Mouse (Mus musculus): ENCODE measurements around the gene Rcor1. TPM values are rescaled to one million over a fixed set of nuclear protein-coding genes. Genes with fewer than 3 reads are reported as not detected.

Rcor1 gene
- polyA plus RNA-seq, 1 experiment from 2014 or later, result 19.2 TPM

DNA sequence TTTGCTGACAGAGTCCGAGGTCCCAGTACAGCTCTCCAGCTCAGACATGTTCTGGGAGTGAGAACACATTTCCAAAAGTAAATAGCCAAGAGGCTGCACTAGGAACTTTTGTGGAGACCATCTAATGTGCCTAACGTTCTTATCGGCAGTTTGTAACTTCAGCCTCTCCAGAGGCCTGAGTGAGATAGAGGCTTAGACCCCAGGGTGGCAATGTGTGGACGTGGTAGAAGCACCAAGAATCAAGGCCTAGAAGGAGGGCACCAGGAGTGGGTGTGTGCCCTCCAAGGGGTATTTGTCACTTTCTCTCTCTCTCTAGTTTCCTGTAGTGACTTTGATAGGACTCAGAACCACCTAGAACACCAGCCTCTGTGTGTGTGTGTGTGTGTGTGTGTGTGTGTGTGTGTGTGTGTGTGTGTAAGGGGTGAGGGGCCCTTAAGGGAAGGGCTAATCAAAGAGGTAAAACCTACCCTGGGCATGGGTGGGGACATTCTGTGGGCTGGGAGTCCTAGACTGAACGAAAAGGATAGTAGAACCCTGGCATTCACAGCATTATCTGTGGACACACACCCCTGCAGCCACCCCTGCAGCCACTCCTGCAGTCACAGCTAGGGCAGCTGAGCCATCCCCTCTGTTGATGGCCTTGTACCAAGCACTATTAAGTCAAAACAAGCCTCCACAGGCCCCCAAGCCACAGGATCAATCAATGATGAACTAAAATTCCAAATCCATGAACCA lies 112.4 kb downstream of the Rcor1 start:
- 79% methylated on average over 5 of the region's 5 CpGs for WGBS
- no peaks in the 10 kb centered on the region; the same call in 1 of the 2 replicates for H3K9me3 ChIP-seq (ENCODE audit: control insufficient read depth, low read depth, low read length)
- no peaks in the 10 kb centered on the region for H3K36me3 ChIP-seq (ENCODE audit: control insufficient read depth, insufficient read depth, low read length)
- no peak overlapping the region for H3K27ac ChIP-seq (ENCODE audit: low read length)
- ATAC-seq (ENCODE audit: insufficient number of reproducible peaks, insufficient read depth, low FRiP score, low read depth), result no peak
- no peaks in the 10 kb centered on the region for H3K27me3 ChIP-seq (ENCODE audit: control insufficient read depth, insufficient read depth, low read length)
- H3K4me3 ChIP-seq (ENCODE audit: low read depth, low read length), result no peak overlapping the region
- no peak overlapping the region for H3K4me2 ChIP-seq (replicated peaks; ENCODE audit: low read depth, low read length)
- peaks cover 3% of the 10 kb centered on the region; the same call in 1 of the 2 replicates for H3K4me1 ChIP-seq (ENCODE audit: control insufficient read depth, insufficient read depth, low read length)
- no peak overlapping the region for H3K9ac ChIP-seq (replicated peaks; ENCODE audit: low read depth, low read length)

DNA sequence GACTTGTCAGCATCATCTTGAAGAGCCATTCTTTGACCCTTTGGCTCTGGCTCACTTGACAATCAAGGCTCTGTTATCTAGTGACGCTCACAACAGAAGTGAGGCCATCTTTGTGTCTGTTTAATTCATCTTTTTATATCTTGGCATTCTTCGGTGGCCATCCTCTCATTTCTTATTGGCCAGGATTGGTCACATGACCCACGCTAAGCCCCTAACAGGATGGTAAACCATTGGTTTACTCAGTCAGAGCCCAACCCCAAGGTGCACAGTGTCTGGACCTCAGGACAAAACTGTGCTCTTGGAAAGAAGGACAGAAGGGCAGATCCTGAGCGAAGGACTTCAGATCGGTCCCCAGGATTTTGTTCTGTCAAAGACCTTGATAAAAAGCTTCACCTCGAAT lies 113.4 kb downstream of the Rcor1 start:
- Histone ChIP-seq H3K4me3 (ENCODE audit: low read depth, low read length) (no peak overlapping the region), H3K36me3 (ENCODE audit: control insufficient read depth, insufficient read depth, low read length) (no peaks in the 10 kb centered on the region), H3K4me1 (ENCODE audit: control insufficient read depth, insufficient read depth, low read length) (peaks cover 3% of the 10 kb centered on the region; the same call in 1 of the 2 replicates), H3K27ac (ENCODE audit: low read length) (no peak overlapping the region), H3K9ac (replicated peaks; ENCODE audit: low read depth, low read length) (no peak overlapping the region), H3K4me2 (replicated peaks; ENCODE audit: low read depth, low read length) (no peak overlapping the region), H3K9me3 (ENCODE audit: control insufficient read depth, low read depth, low read length) (no peaks in the 10 kb centered on the region; the same call in 1 of the 2 replicates), H3K27me3 (ENCODE audit: control insufficient read depth, insufficient read depth, low read length) (no peaks in the 10 kb centered on the region)
- WGBS, result 83% methylated on average over 6 of the region's 6 CpGs
- no peak for ATAC-seq (ENCODE audit: insufficient number of reproducible peaks, insufficient read depth, low FRiP score, low read depth)

DNA sequence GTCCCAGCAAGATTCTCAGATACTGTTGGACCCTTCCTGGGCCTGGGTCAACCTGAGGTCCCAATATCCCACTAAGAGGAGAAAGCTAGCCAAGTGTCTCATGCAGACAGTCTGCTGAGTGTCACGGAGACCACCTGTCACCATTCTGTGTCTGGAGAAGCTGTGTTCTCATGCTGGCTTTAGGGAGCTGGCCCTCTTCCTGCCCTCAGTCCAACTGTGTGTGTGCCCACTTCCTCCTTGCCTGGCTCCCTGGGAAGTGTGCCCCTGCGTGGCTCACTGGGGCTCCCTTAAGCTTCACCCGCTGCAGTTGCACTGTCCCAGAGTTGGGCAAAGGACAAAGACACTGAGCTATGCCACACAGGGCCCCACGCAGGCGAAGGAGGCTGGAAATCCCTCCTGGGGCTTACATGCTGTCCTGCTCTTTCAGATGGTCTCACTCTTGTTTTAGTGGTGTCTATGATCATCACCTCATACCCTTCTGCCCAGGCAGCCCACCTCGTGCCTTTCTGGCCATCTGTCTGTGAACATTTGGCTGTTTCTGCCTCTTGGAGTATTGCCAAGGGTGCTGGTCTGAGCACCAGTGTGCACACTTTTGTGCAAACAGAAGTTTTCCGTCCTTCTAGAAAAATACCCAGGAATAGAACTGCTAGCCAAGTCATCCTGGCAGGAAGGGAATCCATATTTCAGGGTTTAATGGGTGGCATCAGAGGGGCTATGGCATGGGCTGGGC lies 114.0 kb downstream of the Rcor1 start:
- no peaks in the 10 kb centered on the region; the same call in 1 of the 2 replicates for H3K9me3 ChIP-seq (ENCODE audit: control insufficient read depth, low read depth, low read length)
- H3K4me2 ChIP-seq (replicated peaks; ENCODE audit: low read depth, low read length), result no peak overlapping the region
- H3K4me1 ChIP-seq (ENCODE audit: control insufficient read depth, insufficient read depth, low read length), result peaks cover 3% of the 10 kb centered on the region; the same call in 1 of the 2 replicates
- H3K27ac ChIP-seq (ENCODE audit: low read length), result no peak overlapping the region
- WGBS, result 66% methylated on average over 7 of the region's 7 CpGs
- no peaks in the 10 kb centered on the region for H3K36me3 ChIP-seq (ENCODE audit: control insufficient read depth, insufficient read depth, low read length)
- ATAC-seq (ENCODE audit: insufficient number of reproducible peaks, insufficient read depth, low FRiP score, low read depth), result no peak
- H3K27me3 ChIP-seq (ENCODE audit: control insufficient read depth, insufficient read depth, low read length), result no peaks in the 10 kb centered on the region
- no peak overlapping the region for H3K9ac ChIP-seq (replicated peaks; ENCODE audit: low read depth, low read length)
- no peak overlapping the region for H3K4me3 ChIP-seq (ENCODE audit: low read depth, low read length)

DNA sequence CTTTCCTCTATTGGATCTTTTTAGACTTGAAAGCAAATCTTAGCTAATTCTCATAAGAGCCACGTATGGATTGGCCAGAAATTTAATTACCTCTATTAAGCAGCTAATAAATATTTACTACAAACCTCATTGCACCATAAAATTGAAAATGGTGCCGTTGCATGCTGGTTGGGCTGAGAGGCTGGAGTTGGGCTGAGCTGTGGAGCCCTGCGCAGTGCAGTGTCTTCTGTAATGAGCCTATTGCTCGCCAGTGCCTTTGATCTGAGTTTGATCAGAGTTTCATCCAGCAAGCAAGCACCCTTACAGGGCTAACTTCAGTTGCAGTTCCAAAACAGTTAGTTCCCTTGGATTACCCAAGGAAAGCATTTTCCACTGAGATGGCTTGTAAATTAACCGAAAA lies 114.8 kb downstream of the Rcor1 start:
- Histone ChIP-seq H3K27me3 (ENCODE audit: control insufficient read depth, insufficient read depth, low read length) (no peaks in the 10 kb centered on the region), H3K4me3 (ENCODE audit: low read depth, low read length) (no peak overlapping the region), H3K4me1 (ENCODE audit: control insufficient read depth, insufficient read depth, low read length) (peaks cover 3% of the 10 kb centered on the region; the same call in 1 of the 2 replicates), H3K36me3 (ENCODE audit: control insufficient read depth, insufficient read depth, low read length) (no peaks in the 10 kb centered on the region), H3K27ac (ENCODE audit: low read length) (no peak overlapping the region), H3K9me3 (ENCODE audit: control insufficient read depth, low read depth, low read length) (no peaks in the 10 kb centered on the region; the same call in 1 of the 2 replicates), H3K9ac (replicated peaks; ENCODE audit: low read depth, low read length) (no peak overlapping the region), H3K4me2 (replicated peaks; ENCODE audit: low read depth, low read length) (no peak overlapping the region)
- 69% methylated on average over 5 of the region's 5 CpGs for WGBS
- no peak for ATAC-seq (ENCODE audit: insufficient number of reproducible peaks, insufficient read depth, low FRiP score, low read depth)

DNA sequence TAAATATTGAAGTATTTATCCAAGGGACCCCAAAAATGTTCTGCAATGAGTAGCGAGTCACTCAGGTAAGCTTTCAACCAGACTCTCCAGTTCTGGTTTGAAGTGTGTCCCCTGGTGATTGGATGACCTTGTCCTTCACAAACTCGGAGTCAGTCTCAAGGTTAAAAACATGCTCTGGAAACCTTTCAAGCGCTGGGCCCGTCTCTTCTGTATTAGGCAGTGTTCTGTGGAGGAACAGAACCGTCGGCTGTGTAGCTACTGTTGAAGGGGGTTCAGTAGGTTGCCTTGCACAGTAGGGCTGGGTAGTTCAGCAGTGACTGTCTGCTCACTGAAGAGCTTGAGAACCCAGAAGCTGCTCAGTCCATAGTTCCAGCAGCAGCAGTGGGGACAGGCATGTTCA lies 115.5 kb downstream of the Rcor1 start:
- Histone ChIP-seq H3K36me3 (ENCODE audit: control insufficient read depth, insufficient read depth, low read length) (no peaks in the 10 kb centered on the region), H3K27me3 (ENCODE audit: control insufficient read depth, insufficient read depth, low read length) (no peaks in the 10 kb centered on the region), H3K9me3 (ENCODE audit: control insufficient read depth, low read depth, low read length) (no peaks in the 10 kb centered on the region; the same call in 1 of the 2 replicates), H3K4me3 (ENCODE audit: low read depth, low read length) (no peak overlapping the region), H3K4me1 (ENCODE audit: control insufficient read depth, insufficient read depth, low read length) (peaks cover 4% of the 10 kb centered on the region; the same call in 1 of the 2 replicates), H3K27ac (ENCODE audit: low read length) (no peak overlapping the region), H3K9ac (replicated peaks; ENCODE audit: low read depth, low read length) (no peak overlapping the region), H3K4me2 (replicated peaks; ENCODE audit: low read depth, low read length) (no peak overlapping the region)
- WGBS, result 85% methylated on average over 6 of the region's 6 CpGs
- ATAC-seq (ENCODE audit: insufficient number of reproducible peaks, insufficient read depth, low FRiP score, low read depth), result no peak

DNA sequence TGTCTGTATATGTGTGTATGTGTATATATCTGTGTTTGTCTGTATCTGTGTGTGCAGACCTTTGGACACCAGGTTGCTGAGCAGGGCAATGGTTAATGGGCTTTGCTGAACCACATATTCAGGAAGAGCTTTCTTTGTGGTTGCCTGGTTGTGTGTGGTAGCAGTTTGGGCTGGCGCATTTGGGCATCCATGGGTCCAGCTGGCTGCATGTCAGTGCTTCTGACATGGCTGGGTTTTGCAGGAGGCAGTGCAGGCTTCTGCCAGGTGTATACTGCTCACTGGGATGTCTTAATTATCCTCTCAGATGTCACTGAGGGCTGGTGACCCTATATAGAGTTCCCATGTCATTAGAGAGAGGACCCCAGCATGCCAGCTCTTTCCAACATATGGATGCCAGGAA lies 116.6 kb downstream of the Rcor1 start:
- Histone ChIP-seq H3K36me3 (ENCODE audit: control insufficient read depth, insufficient read depth, low read length) (no peaks in the 10 kb centered on the region), H3K4me1 (ENCODE audit: control insufficient read depth, insufficient read depth, low read length) (peaks cover 11% of the 10 kb centered on the region), H3K4me3 (ENCODE audit: low read depth, low read length) (no peak overlapping the region), H3K4me2 (replicated peaks; ENCODE audit: low read depth, low read length) (no peak overlapping the region), H3K27me3 (ENCODE audit: control insufficient read depth, insufficient read depth, low read length) (no peaks in the 10 kb centered on the region), H3K9ac (replicated peaks; ENCODE audit: low read depth, low read length) (no peak overlapping the region), H3K9me3 (ENCODE audit: control insufficient read depth, low read depth, low read length) (no peaks in the 10 kb centered on the region; the same call in 1 of the 2 replicates), H3K27ac (ENCODE audit: low read length) (no peak overlapping the region)
- no peak for ATAC-seq (ENCODE audit: insufficient number of reproducible peaks, insufficient read depth, low FRiP score, low read depth)
- WGBS, result 87% methylated on average over 1 of the region's 1 CpGs

DNA sequence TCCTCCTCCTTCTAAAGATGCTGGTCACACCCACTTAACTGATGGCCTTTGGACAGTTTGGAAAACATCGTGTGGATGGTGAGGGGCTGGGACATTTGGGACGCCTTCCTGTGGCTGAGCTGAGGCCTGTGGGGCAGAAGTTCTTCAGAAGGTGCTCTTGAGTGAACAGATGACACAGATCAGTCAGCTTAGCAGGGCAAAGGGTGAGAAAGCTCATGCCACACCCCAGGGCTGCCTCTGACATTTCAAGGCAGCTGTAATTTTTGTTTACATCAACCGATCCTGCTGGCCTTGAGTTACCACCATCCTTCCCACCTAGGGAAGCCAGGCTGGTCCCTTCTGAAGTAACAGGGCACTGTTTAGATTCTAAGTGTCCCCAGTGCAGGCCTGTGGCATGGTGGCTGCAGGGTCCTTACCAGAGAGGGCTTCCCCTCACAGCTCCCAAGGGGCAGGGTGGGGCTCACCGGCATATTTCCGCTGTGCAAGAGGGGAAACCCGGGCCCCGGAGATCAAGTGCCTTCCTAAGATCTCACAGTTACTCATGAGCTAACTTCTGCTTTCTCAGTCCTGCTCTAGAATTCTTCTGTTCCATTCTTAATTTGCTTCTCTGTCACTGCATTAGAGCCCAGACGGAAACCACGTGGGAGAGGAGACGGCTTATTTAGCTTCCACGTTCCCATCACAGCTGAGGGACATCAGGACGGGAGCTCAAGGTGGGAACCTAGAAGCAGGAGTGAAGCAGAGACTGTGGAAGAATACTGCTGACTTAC lies 120.7 kb downstream of the Rcor1 start:
- no peak overlapping the region for H3K4me2 ChIP-seq (replicated peaks; ENCODE audit: low read depth, low read length)

DNA sequence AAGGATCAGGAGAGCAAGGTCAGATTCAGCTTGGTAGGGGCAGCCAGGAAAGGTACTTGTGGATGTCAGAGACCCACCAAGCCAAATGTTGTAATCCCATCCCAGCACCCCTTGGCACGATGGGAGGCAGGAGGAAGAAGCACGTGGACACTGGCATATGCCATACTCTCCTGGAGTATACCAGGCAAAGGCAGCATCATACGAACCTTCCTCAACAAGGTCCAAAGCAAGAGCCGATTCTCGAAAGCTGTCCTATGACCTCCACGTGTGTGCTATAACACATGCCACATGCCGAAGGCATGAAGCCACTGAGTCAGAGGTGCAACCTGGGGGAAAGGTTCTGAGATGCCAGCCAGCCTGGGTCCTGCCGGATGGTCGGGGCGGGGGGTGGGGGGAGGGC lies 121.7 kb downstream of the Rcor1 start:
- Histone ChIP-seq H3K9ac (replicated peaks; ENCODE audit: low read depth, low read length) (no peak overlapping the region), H3K9me3 (ENCODE audit: control insufficient read depth, low read depth, low read length) (no peaks in the 10 kb centered on the region), H3K4me2 (replicated peaks; ENCODE audit: low read depth, low read length) (no peak overlapping the region), H3K4me3 (ENCODE audit: low read depth, low read length) (no peak overlapping the region), H3K27me3 (ENCODE audit: control insufficient read depth, insufficient read depth, low read length) (no peaks in the 10 kb centered on the region), H3K4me1 (ENCODE audit: control insufficient read depth, insufficient read depth, low read length) (peaks cover 28% of the 10 kb centered on the region), H3K36me3 (ENCODE audit: control insufficient read depth, insufficient read depth, low read length) (no peaks in the 10 kb centered on the region), H3K27ac (ENCODE audit: low read length) (no peak overlapping the region)
- ATAC-seq (ENCODE audit: insufficient number of reproducible peaks, insufficient read depth, low FRiP score, low read depth), result no peak
- 91% methylated on average over 10 of the region's 10 CpGs for WGBS

More for the DNA sequence above, 120.7 kb downstream of the Rcor1 start:
- H3K9ac ChIP-seq (replicated peaks; ENCODE audit: low read depth, low read length), result no peak overlapping the region
- no peaks in the 10 kb centered on the region for H3K27me3 ChIP-seq (ENCODE audit: control insufficient read depth, insufficient read depth, low read length)
- WGBS, result 28% methylated on average over 12 of the region's 12 CpGs
- 0 out of 2 replicates have a peak overlapping the region, but pooled peaks have one; percentile 6 for H3K27ac ChIP-seq (ENCODE audit: low read length)
- no peaks in the 10 kb centered on the region; the same call in 1 of the 2 replicates for H3K9me3 ChIP-seq (ENCODE audit: control insufficient read depth, low read depth, low read length)
- ATAC-seq (ENCODE audit: insufficient number of reproducible peaks, insufficient read depth, low FRiP score, low read depth), result no peak
- H3K4me3 ChIP-seq (ENCODE audit: low read depth, low read length), result no peak overlapping the region
- no peaks in the 10 kb centered on the region for H3K36me3 ChIP-seq (ENCODE audit: control insufficient read depth, insufficient read depth, low read length)
- peaks cover 28% of the 10 kb centered on the region for H3K4me1 ChIP-seq (ENCODE audit: control insufficient read depth, insufficient read depth, low read length)
